Mouse (Mus musculus) ZHBTc4 (cell line): ENCODE measurements around the gene Wipi1.

ENCODE experiments used
- DNase-seq: peaks from one replicate; pipeline ENCODE4 v3.0.0-alpha.2; 2011; ENCODE audit warnings: low read depth, low spot score

Gene Wipi1

DNA sequence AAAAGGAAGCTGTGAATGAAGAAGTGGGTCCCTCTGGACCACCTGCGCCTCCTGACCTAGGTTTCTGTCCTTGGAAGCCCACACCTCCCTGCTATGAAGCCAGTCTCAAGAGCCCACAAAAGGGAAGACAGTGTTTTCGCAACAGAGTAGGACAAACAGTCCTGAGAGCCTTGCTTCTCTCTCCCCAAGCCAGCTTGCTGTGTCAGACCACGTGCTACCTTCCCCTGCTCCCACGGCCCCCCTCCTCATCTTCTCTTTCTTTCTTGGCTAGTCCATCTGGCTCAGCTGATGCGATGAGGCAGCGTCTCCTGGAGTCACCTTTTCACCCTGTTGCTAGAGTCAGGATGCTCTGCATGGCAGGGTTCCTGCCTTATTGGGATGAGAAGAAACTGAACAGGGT lies 72.5 kb downstream of the Wipi1 start:
- no peak for DNase-seq

DNA sequence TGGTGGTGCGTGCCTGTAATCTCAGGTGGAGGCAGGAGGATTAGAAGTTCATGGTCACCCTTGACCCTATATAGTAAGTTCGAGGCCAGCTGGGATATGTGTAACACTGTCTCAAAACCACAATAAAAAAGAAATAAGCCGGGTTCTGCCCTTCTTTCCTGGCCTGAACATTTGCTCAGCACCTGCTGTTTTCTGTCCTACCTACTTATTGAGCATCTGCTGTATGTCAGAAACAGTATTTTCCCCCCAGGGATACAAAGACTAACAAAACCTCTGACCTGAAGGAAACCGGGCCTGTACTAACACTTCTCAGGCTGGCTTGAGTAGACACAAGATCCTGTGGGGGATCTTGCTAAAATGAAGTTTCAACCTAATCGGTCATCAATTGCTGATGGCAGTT lies 74.8 kb downstream of the Wipi1 start:
- DNase-seq: no peak

DNA sequence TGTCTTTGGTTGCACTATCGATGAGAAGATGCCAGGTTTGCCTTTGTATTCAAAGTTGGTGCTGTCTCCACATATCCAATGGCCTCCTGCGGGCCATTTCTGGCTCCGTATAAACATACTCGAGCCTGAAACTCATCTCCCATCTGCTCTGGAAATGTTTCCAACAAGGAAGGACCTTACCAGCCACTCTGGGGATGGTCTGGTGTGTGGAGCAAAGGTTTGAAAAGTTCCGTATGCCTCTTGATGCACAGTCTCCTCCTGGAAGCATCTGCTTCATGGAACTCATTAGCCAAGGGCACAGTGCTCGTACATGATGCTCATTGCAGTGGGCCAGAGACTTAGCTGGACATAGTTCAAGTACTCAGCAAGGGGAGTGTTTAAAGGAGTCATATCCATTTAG lies 75.8 kb downstream of the Wipi1 start:
- DNase-seq: no peak

DNA sequence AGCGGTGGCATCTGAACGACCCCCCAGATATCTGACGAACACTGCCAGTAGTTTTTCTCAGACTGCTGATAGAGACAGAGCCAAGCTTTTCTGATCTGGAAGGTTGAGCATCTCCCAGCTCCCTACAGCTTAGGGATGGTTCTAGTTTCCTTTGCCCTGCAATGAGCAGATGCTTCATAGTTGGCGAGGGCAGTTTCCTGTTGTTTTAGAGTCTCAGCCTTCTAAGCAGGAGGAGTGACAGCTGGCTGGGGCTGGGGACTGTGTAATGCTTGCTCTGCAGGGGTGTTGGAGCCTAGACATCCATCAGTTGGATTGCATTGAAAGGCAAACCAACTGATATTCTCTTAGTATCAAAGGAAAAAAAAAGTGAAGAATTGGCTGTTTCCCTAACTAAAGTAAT lies 81.7 kb downstream of the Wipi1 start:
- DNase-seq: no peak

DNA sequence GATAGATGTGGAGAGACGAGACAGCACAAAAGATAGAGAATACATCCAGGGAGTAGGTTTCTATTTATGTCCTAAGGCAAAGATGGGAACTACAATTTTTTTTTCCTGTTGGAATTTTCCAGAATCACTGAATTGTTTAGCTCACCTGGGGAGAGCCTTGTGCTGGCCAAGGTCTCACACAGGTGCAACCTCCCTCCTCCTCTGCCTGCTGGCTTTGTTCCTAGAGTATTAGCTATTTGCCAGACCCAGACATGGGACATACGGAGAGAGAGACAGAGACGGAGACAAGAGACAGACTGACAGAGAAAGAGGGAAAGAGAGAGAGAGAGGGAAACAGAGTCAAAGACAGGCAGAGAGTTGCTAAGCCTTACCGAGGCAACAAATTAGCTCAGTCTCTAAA lies 86.2 kb downstream of the Wipi1 start:
- DNase-seq: no peak

DNA sequence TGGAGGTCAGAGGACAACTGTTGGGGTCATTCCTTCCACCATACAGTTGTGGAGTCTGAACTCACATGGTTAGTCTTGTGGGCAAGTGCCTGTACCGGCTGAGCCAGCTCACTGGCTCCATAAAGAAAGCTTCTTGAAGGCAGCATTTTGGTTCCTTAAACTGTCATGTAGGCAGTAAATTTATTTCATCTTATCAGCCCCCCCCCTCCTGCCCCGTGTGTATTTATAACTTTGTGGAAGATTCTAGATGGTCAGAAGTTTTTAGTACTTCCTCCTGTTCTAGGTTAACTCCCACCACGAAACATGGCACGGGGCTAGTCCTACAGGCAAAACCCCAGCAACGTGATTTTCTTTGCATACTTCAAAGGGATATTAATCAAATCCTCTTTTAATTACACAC lies 86.9 kb downstream of the Wipi1 start:
- no peak for DNase-seq
